Mouse (Mus musculus) ES-E14 (cell line): Measurements from ENCODE around the gene Fam184b.

Experiments used
- CHD2 ChIP-seq: IDR thresholded peaks from 2 replicates; pipeline ENCODE4 v1.6.1; 2014; ENCODE audit warnings: mild to moderate bottlenecking, low read depth, low read length, inconsistent platforms
- HCFC1 ChIP-seq: IDR thresholded peaks from 2 replicates; pipeline ENCODE4 v1.6.1; 2012; ENCODE audit warnings: low read length, inconsistent platforms, borderline replicate concordance; ENCODE audit not compliant: insufficient read depth

GRCm38 (mm10) chr5:45572816-45573215 is 66.6 kb downstream of the Fam184b start:
- TF ChIP-seq HCFC1 (no peak), CHD2 (no peak)
